Mouse (Mus musculus) left cerebral cortex, postnatal 36 days (tissue): ENCODE results near the gene Parp8. TPM values are rescaled to one million over a fixed set of nuclear protein-coding genes. Genes with fewer than 3 reads are reported as not detected.
A peak's percentile ranks its signal among the peaks of the same experiment; 100 is the strongest.

ENCODE experiments used
- DNase-seq, 2 experiments: peaks; one replicate each; pipeline ENCODE4 v3.0.0; 2021 to 2022; ENCODE audit warnings: low spot score in 2 of 2, mixed read lengths in 1 of 2
- intact Hi-C: fragments of 180-260 bp; cut with DNase I; formaldehyde crosslinking; loops from one replicate; pipeline ENCODE4 v1.15.1; 2025
- total RNA-seq, 2 experiments: library from RNA; stranded (reverse); gene quantifications; 2 replicates each; pipeline ENCODE4 v1.2.3; 2021

Gene Parp8
- total RNA-seq, result 10 to 100 TPM; 16.2 to 23.5 TPM

GRCm38 (mm10) chr13:117025226-117026067 lies at the start of gene Parp8:
Gene Parp8 (minus strand): TSS chr13:117025537.
- DNase-seq, result peak; percentile 71 to 73
- intact Hi-C loops, result loop anchor here (5.0 kb wide), 1 partner anchor 143 kb away; no protein-coding TSS in a partner anchor

- DNase-seq, result no peak
- intact Hi-C loops, result no loop called here
These were observed 37.4 kb upstream of the Parp8 start for GRCm38 (mm10) chr13:117062628-117063315.

GRCm38 (mm10) chr13:117056466-117056865 lies 31.1 kb upstream of the Parp8 start:
- intact Hi-C loops, result no loop called here
- no peak for DNase-seq

DNA sequence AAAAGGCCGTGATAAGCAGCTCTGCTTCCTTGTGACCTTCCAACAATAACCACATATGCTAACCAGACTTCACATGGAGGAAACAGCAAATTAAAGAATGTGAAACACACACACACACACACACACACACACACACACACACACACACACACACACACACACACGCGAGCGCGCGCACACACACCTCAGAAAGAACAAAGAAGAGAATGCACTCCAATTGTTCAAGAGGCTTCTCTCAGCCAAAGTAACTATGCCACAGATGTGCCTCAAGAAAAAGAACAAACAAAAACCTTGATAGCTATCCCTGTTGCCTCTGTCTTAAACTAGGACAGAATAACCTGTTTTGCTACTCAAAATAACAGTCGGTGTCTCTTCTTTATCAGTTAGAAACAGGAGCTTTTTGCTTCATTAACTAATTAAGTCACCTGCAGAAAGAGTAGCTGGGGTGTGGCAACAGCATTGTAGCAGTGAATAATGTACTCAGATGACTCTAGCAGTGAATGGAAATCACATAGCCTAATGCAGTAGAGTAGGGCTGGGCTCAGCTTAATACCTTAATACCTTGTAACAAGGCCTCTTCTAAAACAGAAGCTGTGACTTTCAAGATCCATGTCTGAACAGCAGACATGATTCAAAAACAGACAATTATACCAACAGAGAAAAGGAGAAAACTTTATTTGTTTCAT lies 29.6 kb upstream of the Parp8 start:
- DNase-seq, result no peak
- intact Hi-C loops, result no loop called here

GRCm38 (mm10) chr13:117052748-117053147 lies 27.4 kb upstream of the Parp8 start:
- intact Hi-C loops, result no loop called here
- DNase-seq, result no peak

DNA sequence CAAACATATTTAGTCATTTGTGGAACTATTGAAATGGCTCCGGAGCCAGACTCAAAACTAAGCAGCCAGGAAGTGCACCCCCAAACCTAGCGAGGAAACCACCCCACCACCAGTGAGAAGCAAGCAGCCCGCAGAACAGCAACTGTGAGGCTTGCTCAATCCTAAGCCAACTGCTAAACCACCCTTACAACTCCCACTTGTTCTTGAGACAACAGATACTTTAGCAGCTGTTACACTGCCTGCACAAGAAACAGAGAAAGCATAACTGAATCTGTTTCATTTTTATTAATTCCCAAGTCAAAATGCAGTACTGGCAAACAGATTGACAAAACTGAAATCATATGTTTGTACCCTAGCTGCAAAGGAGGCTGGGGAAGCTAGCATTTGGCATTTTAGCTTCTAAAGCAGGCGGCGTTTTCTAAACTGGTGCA lies 23.2 kb upstream of the Parp8 start:
- peak; percentile 45 to 51 for DNase-seq
- intact Hi-C loops, result no loop called here

- no peak for DNase-seq
- intact Hi-C loops, result no loop called here
These were observed 18.2 kb upstream of the Parp8 start for GRCm38 (mm10) chr13:117043567-117043966.

- no peak for DNase-seq
- intact Hi-C loops, result no loop called here
These were observed 15.7 kb upstream of the Parp8 start for GRCm38 (mm10) chr13:117041021-117041420.

GRCm38 (mm10) chr13:117036277-117036676 lies 10.9 kb upstream of the Parp8 start:
- intact Hi-C loops, result no loop called here
- no peak for DNase-seq

- intact Hi-C loops, result no loop called here
- no peak for DNase-seq
These were observed 9.8 kb upstream of the Parp8 start for GRCm38 (mm10) chr13:117035121-117035520.

- no peak for DNase-seq
- intact Hi-C loops, result no loop called here
These were observed 9.3 kb upstream of the Parp8 start for GRCm38 (mm10) chr13:117034676-117035075.

DNA sequence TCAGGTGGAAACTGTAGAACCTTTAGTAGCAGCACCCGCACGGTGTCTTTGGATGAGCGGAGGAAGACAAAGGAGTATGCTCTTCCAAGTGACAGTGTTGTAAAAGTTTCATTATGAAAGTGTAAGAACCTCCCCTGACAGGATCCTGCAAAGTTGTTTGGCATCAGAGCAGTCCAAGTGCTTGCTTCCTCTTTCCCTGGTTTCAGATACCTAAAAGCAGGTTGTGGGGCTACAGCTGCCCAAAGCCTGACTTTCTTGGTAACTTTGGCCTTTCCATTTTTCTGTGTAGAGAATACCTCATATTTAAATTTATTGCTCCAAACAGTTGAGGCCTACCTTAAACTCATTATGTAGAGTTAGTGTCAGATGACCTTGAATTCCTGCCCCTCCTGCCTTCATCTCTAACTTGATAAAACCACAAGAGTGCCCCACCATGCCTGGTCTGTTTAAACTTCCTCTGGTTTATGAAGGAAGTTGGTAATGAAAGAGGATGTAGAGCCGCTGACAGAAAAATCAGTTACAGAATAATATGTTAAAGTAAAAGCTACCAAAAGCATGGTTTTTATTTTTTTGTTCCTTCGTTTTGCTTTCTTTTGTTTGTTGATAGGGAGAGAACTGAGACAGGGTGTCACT lies 8.5 kb upstream of the Parp8 start:
- intact Hi-C loops, result no loop called here
- DNase-seq, result no peak

DNA sequence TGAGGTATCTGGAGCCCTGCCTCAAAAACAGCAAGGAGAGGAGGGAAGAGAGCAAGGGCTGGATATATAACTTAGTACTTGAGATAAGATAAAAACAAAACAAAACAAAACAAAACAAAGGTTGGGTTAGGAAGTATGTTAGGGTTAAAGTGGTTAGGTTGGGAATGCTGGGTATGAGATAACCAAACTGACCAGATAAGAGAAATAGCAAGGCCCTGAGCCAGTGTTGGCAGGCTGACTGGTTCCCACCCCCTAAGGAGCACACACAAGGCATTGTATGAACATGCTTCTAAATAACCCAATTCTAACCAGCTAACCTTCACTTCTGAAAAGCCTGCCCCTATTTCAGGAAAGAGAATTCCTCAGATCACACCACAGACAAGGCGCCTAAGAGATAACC lies 7.1 kb upstream of the Parp8 start:
- DNase-seq, result no peak
- intact Hi-C loops, result no loop called here

DNA sequence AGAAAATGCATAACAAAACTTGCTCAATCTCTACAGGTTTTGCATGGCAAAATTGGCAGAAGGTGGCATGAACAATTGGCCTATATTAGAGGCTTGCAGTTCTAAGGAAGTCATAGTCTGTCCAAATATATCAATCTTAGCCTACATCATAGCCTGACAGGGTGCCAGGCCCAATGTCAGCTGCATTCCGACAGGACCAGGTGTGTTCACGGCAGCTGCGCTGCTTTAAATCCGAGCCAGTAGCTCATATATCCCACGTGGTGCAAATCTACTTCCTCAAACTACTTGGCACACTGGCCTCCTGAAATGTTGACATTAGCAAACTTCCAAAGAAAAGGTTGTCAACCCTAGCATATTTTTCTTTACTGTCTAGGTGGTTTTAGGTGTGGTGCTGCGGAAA lies 6.2 kb upstream of the Parp8 start:
- intact Hi-C loops, result no loop called here
- no peak for DNase-seq

GRCm38 (mm10) chr13:117028221-117028620 lies 2.9 kb upstream of the Parp8 start:
- intact Hi-C loops, result loop anchor here (5.0 kb wide), 1 partner anchor 146 kb away; no protein-coding TSS in a partner anchor
- DNase-seq, result no peak

- no peak for DNase-seq
- intact Hi-C loops, result loop anchor here (5.0 kb wide), 1 partner anchor 145 kb away; no protein-coding TSS in a partner anchor
These were observed 2.0 kb upstream of the Parp8 start for GRCm38 (mm10) chr13:117027336-117027735.

GRCm38 (mm10) chr13:117026276-117026780 lies 991 bp upstream of the Parp8 start:
- intact Hi-C loops, result loop anchor here (5.0 kb wide), 1 partner anchor 144 kb away; no protein-coding TSS in a partner anchor
- DNase-seq, result no peak

DNA sequence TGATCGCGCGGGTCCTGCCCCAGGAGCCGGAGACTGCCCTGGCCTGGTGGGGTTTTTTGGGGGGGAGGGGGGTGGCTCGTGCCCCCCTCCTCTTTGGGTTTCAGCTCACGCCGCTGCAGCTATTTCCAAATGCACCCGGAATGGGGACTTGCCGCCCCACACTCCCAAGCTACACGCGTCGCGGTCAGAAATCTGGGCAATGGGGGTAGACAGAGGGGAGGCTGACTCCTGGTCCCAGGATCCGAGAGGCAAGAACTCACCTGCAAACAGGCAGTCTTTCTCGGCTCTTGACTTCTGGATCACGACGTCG lies 466 bp downstream of the Parp8 start:
- intact Hi-C loops, result loop anchor here (5.0 kb wide), 1 partner anchor 143 kb away; no protein-coding TSS in a partner anchor
- peak in 1 of 2 experiments; percentile 53 for DNase-seq

DNA sequence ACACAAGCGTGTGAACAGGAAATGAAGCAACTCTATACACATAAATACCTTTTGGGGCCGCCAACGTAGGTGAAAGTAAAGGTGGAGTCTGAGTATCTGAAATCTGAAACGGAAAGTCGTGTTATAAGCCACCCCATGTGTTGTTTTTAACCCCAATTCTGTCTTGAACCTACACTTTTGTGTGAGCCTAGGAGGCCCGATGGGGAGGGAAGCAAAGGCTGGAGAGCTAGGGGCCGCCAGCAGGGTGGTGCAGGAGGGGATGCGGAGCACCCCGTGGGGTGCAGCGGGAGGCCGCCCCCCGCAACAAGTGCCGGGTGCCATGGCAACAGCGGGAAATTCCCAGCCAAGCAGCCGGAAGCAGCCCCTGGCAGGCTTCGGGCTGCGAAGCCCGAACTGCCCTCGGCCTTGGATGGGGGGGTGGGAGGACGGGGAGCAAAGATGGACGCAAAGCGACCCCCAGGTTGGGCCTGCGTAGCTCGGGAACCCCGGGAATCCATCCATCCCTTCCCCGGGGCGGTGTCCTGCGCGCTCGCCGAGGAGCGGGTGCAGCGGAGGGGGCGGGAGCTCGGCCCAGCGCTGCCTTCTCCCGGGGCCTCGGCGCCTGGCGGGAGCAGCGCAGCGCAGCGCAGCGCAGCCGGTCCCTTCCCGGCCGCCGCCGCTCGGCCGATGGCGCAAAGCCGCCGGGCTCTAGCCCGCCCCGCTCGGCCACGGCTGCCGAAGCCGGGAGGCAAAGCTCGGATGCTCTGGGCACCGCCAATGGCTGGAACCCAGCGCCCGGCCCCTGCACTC lies 1.0 kb downstream of the Parp8 start:
- peak; percentile 58 to 70 for DNase-seq
- intact Hi-C loops, result no loop called here
